Mouse (Mus musculus) liver, postnatal 0 days (tissue): ENCODE measurements at regions not wholly inside any gene's neighbourhood (a gene's known extent, or its start where the extent isn't known, plus 50 kb on each side); places are given as distances from the start of the nearest gene placed in this dataset.

Experiments
- CTCF ChIP-seq: sonication (generic); IDR thresholded peaks from 2 replicates; pipeline ENCODE4 v1.5.1; 2016; ENCODE audit warnings: antibody characterized with exemption, low read depth
- EP300 ChIP-seq: IDR thresholded peaks from 2 replicates; pipeline ENCODE4 v1.6.1; 2016; ENCODE audit warnings: antibody characterized with exemption, low read depth, mild to moderate bottlenecking

- TF ChIP-seq CTCF: no peak
- no peak for TF ChIP-seq EP300
Observed at GRCm38 (mm10) chr3:130863376-130863775, 133.2 kb upstream of the Rpl34 start.
